Mouse (Mus musculus) urinary bladder, postnatal 14 days (tissue): ENCODE measurements around the gene Ostn.
"Not testable (repeated sequence)": the region's sequence is repeated elsewhere in the genome, so short reads cannot be mapped to it uniquely, and the experiment has no call there.

Experiments
- DNase-seq: peaks from one replicate; pipeline ENCODE4 v3.0.0; 2021; ENCODE audit warnings: low spot score

Gene Ostn

GRCm38 (mm10) chr16:27307189-27307588, at the start of gene Ostn:
Gene Ostn, plus strand, starts transcription at chr16:27307489.
- not testable (repeated sequence) for DNase-seq

- DNase-seq, result no peak
Observed at GRCm38 (mm10) chr16:27268748-27269147, 38.5 kb upstream of the Ostn start.

DNA sequence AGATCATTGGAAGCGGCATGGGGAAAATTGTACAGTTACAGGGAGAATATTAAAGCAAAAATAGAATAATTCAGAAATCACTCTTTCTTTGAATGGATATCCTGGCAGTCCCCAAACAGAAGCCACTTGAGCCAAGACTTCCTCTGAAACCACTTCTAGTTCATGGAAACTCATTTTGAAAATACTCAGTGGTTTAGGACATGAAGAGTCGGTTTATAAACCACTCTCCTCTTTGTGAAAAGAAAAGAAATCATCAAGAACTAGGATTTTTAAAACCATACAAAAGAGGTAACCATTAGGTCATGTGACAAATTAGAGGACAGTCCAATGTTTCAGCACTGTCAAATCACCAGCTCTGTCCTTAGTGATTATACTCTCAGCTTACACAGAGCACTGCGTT, 19.9 kb upstream of the Ostn start:
- DNase-seq, result no peak

GRCm38 (mm10) chr16:27296508-27296907, 10.8 kb upstream of the Ostn start:
- DNase-seq, result no peak

DNA sequence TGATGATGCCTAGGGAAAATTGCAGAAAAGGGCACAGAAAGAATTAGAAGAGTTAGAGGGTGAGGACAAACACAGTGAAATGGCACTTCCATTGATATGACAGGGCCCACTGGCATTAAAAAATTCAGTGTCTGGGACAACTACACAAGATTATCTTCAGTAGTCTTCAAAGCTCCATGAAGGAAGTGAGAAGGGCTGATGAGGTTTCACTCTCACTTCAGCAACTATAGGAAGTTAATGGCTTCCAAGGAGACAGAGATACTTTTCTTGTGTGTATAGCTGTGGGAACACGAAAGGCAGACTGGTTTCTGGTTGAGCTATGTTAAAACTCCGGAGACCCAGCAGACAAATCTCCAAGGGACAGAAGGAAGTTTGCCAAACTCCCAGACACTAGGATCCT, 10.4 kb upstream of the Ostn start:
- no peak for DNase-seq

- no peak for DNase-seq
Observed at GRCm38 (mm10) chr16:27319099-27319498, 11.8 kb downstream of the Ostn start.

DNA sequence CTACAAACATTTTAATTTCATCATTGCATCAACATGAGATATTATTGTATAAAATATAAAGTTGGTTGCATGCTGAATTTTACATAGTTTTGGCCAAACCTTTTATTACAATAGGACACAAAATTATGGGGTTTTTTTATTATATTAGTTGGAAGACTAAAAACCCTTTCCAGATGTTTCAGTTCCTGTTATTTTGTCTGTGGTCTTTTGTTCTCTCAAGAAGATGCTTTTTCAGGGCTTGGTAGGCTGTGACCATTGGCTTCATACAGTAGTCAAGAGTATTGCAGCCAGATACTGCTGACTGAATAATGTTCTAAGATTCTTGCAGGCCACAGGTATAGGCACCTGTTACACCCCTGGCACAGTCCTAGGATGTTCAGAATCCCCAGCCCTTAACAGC, 14.8 kb downstream of the Ostn start:
- no peak for DNase-seq

- DNase-seq, result no peak
Observed at GRCm38 (mm10) chr16:27326463-27326862, 19.2 kb downstream of the Ostn start.

GRCm38 (mm10) chr16:27347521-27347920, 40.2 kb downstream of the Ostn start:
- DNase-seq, result no peak

DNA sequence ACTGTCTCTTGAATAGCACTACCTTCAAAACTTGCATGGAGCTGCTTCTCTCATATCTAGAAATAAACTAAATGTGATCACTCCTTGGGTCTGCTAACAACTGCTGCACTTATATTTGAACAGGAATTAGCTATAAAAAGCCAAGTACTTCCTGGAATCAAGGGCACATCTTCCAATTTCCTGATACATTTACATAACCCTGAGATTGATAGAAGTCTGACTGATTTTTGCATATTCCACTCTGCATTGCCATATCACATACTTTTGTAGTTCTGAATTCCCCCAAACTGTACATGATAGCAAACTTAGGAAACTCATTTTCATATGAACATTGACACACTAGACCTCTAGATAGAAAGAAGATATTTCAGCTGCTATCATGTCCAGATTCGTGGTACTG, 41.1 kb downstream of the Ostn start:
- no peak for DNase-seq

DNA sequence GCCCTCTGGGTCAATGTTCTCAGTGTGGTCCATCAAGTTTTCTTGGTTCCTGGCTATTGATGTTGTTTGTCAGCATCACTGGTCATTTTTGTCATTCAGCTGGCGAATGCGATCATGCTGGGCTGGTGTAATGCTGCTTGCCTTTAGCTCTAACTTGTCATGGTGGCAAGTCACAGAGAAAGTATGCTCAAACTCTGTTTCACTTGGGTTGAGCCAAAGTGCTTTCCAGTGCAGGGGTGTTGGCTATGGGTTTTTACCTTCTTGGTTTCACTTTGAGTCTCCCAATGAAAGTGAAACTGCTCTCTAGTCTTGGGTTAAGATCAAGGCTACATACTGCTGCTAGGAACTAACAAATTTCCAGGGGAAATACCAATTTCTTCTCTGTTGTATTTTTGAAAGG, 41.9 kb downstream of the Ostn start:
- no peak for DNase-seq

DNA sequence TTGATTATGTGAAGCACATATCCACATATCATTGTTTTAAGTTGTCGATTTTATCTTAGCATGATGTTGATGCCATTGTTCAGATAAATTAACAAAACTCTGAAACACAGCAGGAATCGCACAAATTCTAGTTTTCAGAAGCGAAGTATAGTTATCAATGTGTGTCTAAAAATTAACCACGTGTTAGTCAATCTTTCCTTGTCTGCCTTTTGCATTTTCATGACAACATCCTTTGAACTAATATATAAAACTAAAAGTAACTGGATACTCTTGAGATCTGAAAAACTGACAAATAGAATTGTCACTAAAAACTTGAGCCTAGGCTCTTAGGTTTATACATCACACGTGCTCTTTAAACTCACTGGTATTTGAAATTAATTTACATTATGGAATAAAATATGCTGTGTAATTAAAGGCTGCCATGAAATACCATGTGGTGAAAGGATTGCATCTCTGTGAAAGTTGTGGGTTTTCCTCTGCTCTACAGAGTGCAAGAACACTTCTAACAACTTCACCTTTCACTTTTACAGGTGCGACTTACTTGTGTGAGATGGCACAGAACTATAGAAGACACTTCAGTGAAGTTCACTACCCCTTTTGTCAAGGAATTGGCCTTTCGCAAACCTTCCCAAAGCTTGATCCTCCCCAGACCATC, 42.7 kb downstream of the Ostn start:
- DNase-seq, result no peak

DNA sequence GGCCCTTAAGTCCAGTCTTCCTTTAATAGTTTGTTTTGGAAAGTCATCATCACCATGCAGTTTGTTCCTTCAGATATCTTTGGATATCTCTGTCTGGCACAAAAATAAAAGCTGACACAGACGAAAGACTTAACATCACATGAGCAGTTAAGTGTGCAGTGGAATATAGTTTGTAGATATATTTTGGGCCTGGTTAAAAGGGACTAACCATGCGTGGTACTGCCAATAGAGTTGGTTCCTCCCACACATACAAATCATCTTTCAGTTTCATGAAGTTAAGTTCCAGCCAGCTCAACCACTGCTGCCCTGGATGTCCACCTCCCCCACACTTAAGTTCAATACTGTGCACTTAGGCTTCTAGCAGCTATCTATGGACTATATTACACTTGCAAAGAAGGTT, 47.2 kb downstream of the Ostn start:
- no peak for DNase-seq

DNA sequence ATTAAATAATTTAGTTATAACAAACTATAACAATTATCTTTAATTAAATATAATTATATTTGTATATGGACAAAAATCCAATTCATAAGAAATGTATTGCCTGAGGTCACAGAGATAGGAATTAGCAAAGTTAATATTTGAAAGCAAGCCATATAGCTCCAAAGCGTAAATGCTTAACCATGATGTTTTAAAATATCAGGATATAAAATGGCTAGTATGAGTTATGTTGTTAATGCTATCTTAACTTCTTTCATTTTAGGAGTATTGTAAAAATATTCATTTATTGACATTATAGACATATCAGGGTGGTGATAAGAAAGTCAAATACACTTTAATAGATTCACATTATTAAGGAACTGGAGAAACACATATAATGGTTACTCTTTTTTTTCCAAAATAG, 52.8 kb downstream of the Ostn start:
- DNase-seq, result no peak

DNA sequence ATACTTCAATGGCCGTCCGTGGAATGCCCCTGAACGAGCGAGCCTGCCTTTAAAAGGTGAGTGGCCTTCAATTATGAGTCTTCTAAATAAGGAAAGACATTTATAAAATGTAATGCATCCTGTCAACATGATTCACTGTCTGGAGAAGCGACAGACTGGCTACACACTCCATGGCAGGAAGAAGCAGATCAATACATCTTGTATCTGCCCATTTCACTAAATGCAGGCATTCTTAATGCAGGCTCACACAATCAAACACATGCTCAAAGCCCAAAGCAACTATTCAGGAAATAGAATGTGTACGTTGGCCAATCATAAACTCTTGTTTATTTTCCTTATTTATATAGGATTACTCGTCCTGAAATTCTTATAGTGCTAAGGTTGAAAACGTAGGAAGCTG, 62.9 kb downstream of the Ostn start, which contains the start of gene Uts2b:
TSS of gene Uts2b (minus strand) at position 49 of the 400 bp plus-strand sequence.
- DNase-seq, result no peak

GRCm38 (mm10) chr16:27370700-27371099, 63.4 kb downstream of the Ostn start:
- DNase-seq, result no peak

DNA sequence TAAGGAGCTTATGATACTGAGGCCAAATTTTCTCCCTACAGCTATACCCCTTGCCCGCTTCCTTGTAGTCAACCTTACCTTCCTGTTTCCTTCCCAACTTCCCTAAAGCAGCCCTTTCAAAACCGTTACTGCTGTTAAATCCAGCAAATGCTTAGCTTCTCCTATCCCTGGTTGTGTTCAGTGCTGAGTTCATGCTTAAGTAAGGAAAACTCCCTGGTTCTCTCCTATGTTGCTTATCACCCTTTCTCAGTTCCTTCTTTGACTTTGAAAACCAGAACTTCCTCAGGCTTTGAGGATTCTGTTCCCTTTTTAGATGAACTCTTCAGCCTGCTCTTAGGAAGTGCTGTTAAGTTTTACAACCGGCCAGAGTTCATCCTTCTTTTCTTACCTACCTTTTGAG, 66.8 kb downstream of the Ostn start:
- DNase-seq, result no peak

- no peak for DNase-seq
Observed at GRCm38 (mm10) chr16:27375318-27375717, 68.0 kb downstream of the Ostn start.

GRCm38 (mm10) chr16:27376556-27376955, 69.3 kb downstream of the Ostn start:
- DNase-seq, result no peak

DNA sequence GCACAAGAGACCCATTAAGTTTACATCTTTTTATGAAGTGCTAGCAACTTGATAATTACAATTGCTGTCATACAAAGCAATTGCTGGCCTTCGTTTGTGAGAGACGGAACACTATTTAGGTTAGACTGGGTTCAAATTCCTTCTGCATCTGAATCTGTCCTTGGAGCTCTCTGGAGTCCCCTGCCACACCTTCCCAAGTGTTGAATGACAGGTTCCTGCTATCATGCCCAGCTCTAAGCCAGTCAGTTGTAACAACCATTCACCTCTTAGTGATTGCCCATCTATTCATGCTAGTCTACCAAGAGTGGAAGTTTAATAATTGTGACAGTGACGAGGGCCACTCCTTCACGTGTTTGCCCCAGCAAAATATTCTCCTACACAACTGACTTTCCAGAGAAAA, 74.9 kb downstream of the Ostn start:
- no peak for DNase-seq

DNA sequence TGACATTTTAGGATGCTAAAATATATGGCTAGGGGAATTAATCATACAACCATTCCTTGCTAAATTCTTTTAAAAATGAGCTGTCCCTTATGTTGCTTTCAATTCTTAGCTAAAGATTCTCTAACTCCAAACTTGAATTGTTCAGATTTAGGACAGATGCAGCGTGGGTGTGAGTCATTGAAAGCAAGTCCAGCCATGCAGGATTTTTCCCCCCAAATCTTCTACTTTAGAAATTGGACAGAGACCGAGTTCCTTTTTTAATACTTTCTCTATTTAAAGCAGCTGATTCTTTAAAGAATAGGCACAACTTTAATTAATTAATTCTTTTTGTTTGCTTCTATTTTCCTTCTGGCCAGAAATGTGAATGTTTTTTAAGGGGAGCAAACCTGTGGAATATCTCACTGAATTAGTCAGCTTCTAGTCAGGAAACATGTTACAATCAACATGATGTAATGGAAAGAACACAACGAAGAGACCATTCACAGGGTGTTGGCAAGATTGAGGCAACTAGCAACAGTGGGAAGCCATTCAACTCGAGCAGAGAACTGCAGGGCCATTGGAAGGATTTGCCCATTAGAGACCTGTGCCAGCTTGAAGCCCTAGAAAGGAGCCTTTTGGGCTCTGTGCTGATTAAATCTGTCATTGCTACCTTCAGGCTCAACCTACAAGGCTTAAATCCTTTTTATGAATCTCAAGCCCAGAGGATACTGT, 77.8 kb downstream of the Ostn start:
- no peak for DNase-seq

DNA sequence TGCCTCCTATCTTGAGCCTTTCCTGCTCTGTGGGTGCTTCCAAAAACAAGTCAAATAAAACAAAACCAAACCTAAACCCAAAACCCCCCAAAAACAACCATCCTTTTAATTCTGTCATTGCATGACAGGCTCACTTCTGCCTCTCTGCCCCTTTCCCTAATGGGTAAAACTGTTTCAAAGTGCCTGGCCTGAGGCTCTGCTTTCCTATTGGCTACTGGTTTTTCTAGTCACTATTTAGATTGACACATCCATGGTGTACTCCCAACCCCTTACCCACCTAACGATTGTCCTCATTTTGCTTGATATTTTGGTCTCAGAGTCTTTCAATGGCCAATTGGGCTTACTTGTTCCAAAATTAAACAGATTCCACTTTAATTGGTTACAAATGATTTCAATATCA, 78.4 kb downstream of the Ostn start:
- no peak for DNase-seq

GRCm38 (mm10) chr16:27386850-27387407, 79.6 kb downstream of the Ostn start:
- DNase-seq, result no peak
